Mouse (Mus musculus): ENCODE measurements at regions not wholly inside any gene's neighbourhood (a gene's known extent, or its start where the extent isn't known, plus 50 kb on each side); places are given as distances from the start of the nearest gene placed in this dataset.

GRCm38 (mm10) chr5:18916688-18917285, 310.0 kb upstream of the Magi2 start:
- peak; percentile 67 to 77 for DNase-seq (ENCODE audit: low spot score in 2 of 2)

- peak in 1 of 2 experiments; percentile 0 for DNase-seq (ENCODE audit: low spot score in 2 of 2)
Observed at GRCm38 (mm10) chr5:18953875-18954474, 272.9 kb upstream of the Magi2 start.

Data from frontal cortex, postnatal 36 days (tissue).